Mouse (Mus musculus) liver, embryonic 14.5 days (tissue): ENCODE measurements around the gene Erbb4. TPM values are rescaled to one million over a fixed set of nuclear protein-coding genes. Genes with fewer than 3 reads are reported as not detected.

Source experiments
- ATAC-seq: fragments of 200-750 bp; cut with Nextera tagmentation; 2 replicates; pipeline ENCODE4 v1.8.0; 2017; ENCODE audit warnings: moderate number of reproducible peaks, mild to moderate bottlenecking, moderate library complexity; ENCODE audit not compliant: insufficient read depth
- DNase-seq, 3 experiments: peaks; one replicate each; pipeline ENCODE4 v3.0.0-alpha.2; 2012 to 2013; ENCODE audit warnings: low read depth in 3 of 3, low spot score in 3 of 3
- H3K27ac ChIP-seq: fragments of 300-500 bp; sonication (generic); 2 replicates; pipeline ENCODE4 v1.5.1; 2014; ENCODE audit warnings: moderate library complexity, mild to moderate bottlenecking, control low read depth, inconsistent platforms
- H3K27me3 ChIP-seq: fragments of 300-500 bp; sonication (generic); 2 replicates; pipeline ENCODE4 v1.6.1; 2014; ENCODE audit warnings: mild to moderate bottlenecking, low read length, moderate library complexity; ENCODE audit not compliant: control insufficient read depth, insufficient read depth
- H3K36me3 ChIP-seq: fragments of 300-500 bp; sonication (generic); replicated peaks from 2 replicates; pipeline ENCODE4 v1.6.1; 2014; ENCODE audit warnings: low read depth; ENCODE audit not compliant: control insufficient read depth, insufficient read depth
- H3K4me1 ChIP-seq, 2 experiments: fragments of 200-500 bp in 1 of 2; fragments of 300-500 bp in 1 of 2; sonication (generic) in 1 of 2; replicated peaks; 2 replicates each; pipeline ENCODE4 v1.6.1; 2012 to 2014; ENCODE audit warnings: antibody characterized with exemption in 1 of 2, inconsistent platforms in 1 of 2, low read length in 1 of 2; ENCODE audit not compliant: control insufficient read depth in 2 of 2, insufficient read depth in 2 of 2
- H3K4me2 ChIP-seq: fragments of 300-500 bp; sonication (generic); 2 replicates; pipeline ENCODE4 v1.6.1; 2014; ENCODE audit warnings: low read depth, mild to moderate bottlenecking, control low read depth, moderate library complexity
- H3K4me3 ChIP-seq, 2 experiments: fragments of 200-500 bp in 1 of 2; fragments of 300-500 bp in 1 of 2; sonication (generic) in 1 of 2; 2 replicates each; pipeline ENCODE4 v1.5.1; 2012 to 2014; ENCODE audit warnings: low read depth in 2 of 2, low read length in 2 of 2, mild to moderate bottlenecking in 2 of 2, control low read depth in 1 of 2, inconsistent platforms in 1 of 2, moderate library complexity in 1 of 2; ENCODE audit not compliant: insufficient read depth in 1 of 2
- H3K9ac ChIP-seq: fragments of 300-500 bp; sonication (generic); replicated peaks from 2 replicates; pipeline ENCODE4 v1.6.1; 2014; ENCODE audit warnings: mild to moderate bottlenecking, control low read depth, moderate library complexity
- H3K9me3 ChIP-seq: fragments of 300-500 bp; sonication (generic); 2 replicates; pipeline ENCODE4 v1.6.1; 2016; ENCODE audit warnings: low read length, mixed read lengths; ENCODE audit not compliant: control insufficient read depth
- CTCF ChIP-seq: IDR thresholded peaks from 2 replicates; pipeline ENCODE4 v1.5.1; 2016; ENCODE audit warnings: antibody characterized with exemption, low read depth, control low read depth
- EP300 ChIP-seq: IDR thresholded peaks from 2 replicates; pipeline ENCODE4 v1.6.1; 2016; ENCODE audit warnings: antibody characterized with exemption, low read depth
- WGBS: fragments of 180-500 bp; shearing (Covaris S2); extraction: QIAGEN DNeasy Blood & Tissue Kit; methylation state at CpG from one replicate; pipeline ENCODE4 v1.1.7; 2014; ENCODE audit not compliant: insufficient replicate concordance; 5-methylcytosine and 5-hydroxymethylcytosine counted together
- polyA plus RNA-seq, 2 experiments: library from polyadenylated mRNA; depleted of rRNA in 1 of 2; stranded (reverse) in 1 of 2; unstranded in 1 of 2; fragments of >200 nt; fragmentation: Nextera tagmentation in 1 of 2; extraction: Ambion mirVana in 1 of 2; gene quantifications; 2 replicates each; pipeline versions ENCODE4 v1.2.1 to v1.2.3; 2012 to 2014

The Erbb4 gene
- polyA plus RNA-seq, 2 experiments, result under 0.01 TPM; not detected in 1

- Histone ChIP-seq H3K4me1 (no peaks in the 10 kb centered on the region), H3K27me3 (no peaks in the 10 kb centered on the region), H3K27ac (no peak overlapping the region), H3K4me3 (no peak overlapping the region), H3K9ac (no peak overlapping the region), H3K36me3 (no peaks in the 10 kb centered on the region), H3K4me2 (no peak overlapping the region), H3K9me3 (no peaks in the 10 kb centered on the region)
- TF ChIP-seq EP300 (no peak), CTCF (no peak)
- ATAC-seq (no peak), DNase-seq (no peak)
- 51% methylated on average over 3 of the region's 3 CpGs for WGBS
Observed at GRCm38 (mm10) chr1:68917828-68918227, 190.0 kb downstream of the Erbb4 start.

GRCm38 (mm10) chr1:68892041-68892440 lies 215.8 kb downstream of the Erbb4 start:
- no peaks in the 10 kb centered on the region for H3K36me3 ChIP-seq
- no peak for TF ChIP-seq CTCF
- TF ChIP-seq EP300, result no peak
- H3K4me2 ChIP-seq, result no peak overlapping the region
- DNase-seq (no peak), ATAC-seq (no peak)
- no peaks in the 10 kb centered on the region for H3K27me3 ChIP-seq
- no peaks in the 10 kb centered on the region for H3K4me1 ChIP-seq
- H3K9ac ChIP-seq, result no peak overlapping the region
- no peak overlapping the region for H3K27ac ChIP-seq
- no peak overlapping the region for H3K4me3 ChIP-seq
- H3K9me3 ChIP-seq, result no peaks in the 10 kb centered on the region
- WGBS, result 52% methylated on average over 2 of the region's 2 CpGs

GRCm38 (mm10) chr1:68886823-68887222 lies 221.0 kb downstream of the Erbb4 start:
- H3K27me3 ChIP-seq, result no peaks in the 10 kb centered on the region
- H3K27ac ChIP-seq, result no peak overlapping the region
- ATAC-seq (no peak), DNase-seq (no peak)
- H3K4me2 ChIP-seq, result no peak overlapping the region
- H3K9me3 ChIP-seq, result no peaks in the 10 kb centered on the region
- H3K36me3 ChIP-seq, result no peaks in the 10 kb centered on the region
- H3K4me3 ChIP-seq, result no peak overlapping the region
- no peak overlapping the region for H3K9ac ChIP-seq
- WGBS, result 47% methylated on average over 3 of the region's 3 CpGs
- H3K4me1 ChIP-seq, result no peaks in the 10 kb centered on the region
- TF ChIP-seq EP300, result no peak
- no peak for TF ChIP-seq CTCF

DNA sequence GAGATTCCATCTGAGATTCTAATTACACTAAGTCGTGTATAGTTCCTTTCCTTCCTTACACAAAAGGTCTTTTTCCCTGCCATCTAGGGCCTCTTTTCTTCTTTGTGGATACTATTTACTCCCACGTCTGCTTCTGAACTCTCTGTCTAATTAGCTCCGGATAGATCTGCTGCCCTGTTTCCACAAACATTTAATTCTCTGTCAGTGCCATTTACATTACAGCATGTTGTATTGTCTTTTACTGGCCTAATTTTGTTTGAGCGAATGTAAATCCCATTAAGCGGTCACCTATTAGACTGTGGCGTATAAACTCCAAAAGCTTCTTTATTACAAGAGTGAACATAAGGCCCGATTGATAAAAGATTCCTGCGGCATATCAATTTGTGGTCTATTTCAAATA lies 232.9 kb downstream of the Erbb4 start:
- DNase-seq, result no peak
- H3K4me2 ChIP-seq, result no peak overlapping the region
- no peaks in the 10 kb centered on the region for H3K27me3 ChIP-seq
- no peaks in the 10 kb centered on the region for H3K9me3 ChIP-seq
- H3K36me3 ChIP-seq, result no peaks in the 10 kb centered on the region
- H3K4me3 ChIP-seq, result no peak overlapping the region
- TF ChIP-seq CTCF (no peak), EP300 (no peak)
- no peak overlapping the region for H3K9ac ChIP-seq
- ATAC-seq, result no peak
- no peak overlapping the region for H3K27ac ChIP-seq
- WGBS, result 61% methylated on average over 8 of the region's 8 CpGs
- no peaks in the 10 kb centered on the region for H3K4me1 ChIP-seq

- DNase-seq (no peak), ATAC-seq (no peak)
- H3K4me2 ChIP-seq, result no peak overlapping the region
- no peaks in the 10 kb centered on the region for H3K36me3 ChIP-seq
- H3K27me3 ChIP-seq, result no peaks in the 10 kb centered on the region
- WGBS, result 47% methylated on average over 1 of the region's 1 CpGs
- no peaks in the 10 kb centered on the region for H3K9me3 ChIP-seq
- H3K4me3 ChIP-seq, result no peak overlapping the region
- H3K9ac ChIP-seq, result no peak overlapping the region
- no peak for TF ChIP-seq CTCF
- H3K4me1 ChIP-seq, result no peaks in the 10 kb centered on the region
- H3K27ac ChIP-seq, result no peak overlapping the region
Observed at GRCm38 (mm10) chr1:68873635-68874020, 234.2 kb downstream of the Erbb4 start.
